Mouse (Mus musculus): Measurements from ENCODE around the gene Ggnbp2. TPM values are rescaled to one million over a fixed set of nuclear protein-coding genes. Genes with fewer than 3 reads are reported as not detected.

Ggnbp2 gene
- 70.9 and 74.4 TPM in 2 replicates for polyA plus RNA-seq (2015; fragmentation: Nextera tagmentation; extraction: Ambion mirVana)

DNA sequence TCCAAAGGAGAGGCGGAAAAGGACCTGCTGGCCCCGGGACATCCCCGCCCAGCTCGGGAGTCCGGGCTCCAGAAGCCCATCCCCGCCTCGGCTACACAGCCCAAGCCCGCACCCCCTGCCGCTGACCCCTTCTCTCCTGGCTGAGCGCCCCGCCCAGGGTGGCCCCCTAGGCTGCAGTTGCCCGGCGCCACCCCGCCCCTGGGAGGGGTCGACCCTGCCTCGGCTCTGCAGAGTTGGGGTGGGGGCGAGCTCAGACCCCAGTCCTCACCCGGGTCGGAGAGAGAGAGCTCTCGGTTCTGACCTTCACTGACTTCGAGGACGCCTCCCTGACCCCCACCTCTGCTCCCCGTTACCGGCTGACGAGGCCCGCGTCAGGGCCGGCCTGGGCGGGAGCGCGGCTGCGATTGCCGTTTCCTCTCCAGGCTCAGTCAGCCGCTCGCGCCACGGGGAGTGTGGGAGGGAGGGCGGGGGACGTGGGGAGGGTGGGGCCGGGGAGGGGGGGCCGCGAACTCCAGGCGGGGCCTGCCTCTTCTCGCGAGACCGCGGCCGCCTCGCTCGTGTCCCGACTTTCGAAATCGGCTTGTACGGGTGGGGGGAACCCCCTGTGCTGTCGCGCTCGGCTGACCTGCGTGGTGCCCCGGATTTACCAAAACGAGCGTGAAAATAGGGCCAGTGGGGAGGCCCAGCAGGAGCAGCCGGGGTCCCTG, at the start of gene Ggnbp2:
Gene Ggnbp2, minus strand, starts transcription at position 481 of the 707 bp plus-strand sequence.
- peak; percentile 90 for ATAC-seq (ENCODE audit: low FRiP score)
- H3K4me2 ChIP-seq, result peak within 1 kb of the TSS; percentile 91
- no peaks in the 10 kb centered on the region for H3K9me3 ChIP-seq
- under 1% methylated on average over 48 of the region's 62 CpGs for WGBS
- no peaks in the 10 kb centered on the region for H3K27me3 ChIP-seq
- H3K27ac ChIP-seq, result peak within 1 kb of the TSS; percentile 100
- H3K4me1 ChIP-seq (replicated peaks), result peaks cover 25% of the 10 kb centered on the region
- H3K36me3 ChIP-seq, result no peaks in the 10 kb centered on the region
- peak within 1 kb of the TSS; percentile 94 for H3K9ac ChIP-seq
- peak within 1 kb of the TSS; percentile 60 for H3K4me3 ChIP-seq

DNA sequence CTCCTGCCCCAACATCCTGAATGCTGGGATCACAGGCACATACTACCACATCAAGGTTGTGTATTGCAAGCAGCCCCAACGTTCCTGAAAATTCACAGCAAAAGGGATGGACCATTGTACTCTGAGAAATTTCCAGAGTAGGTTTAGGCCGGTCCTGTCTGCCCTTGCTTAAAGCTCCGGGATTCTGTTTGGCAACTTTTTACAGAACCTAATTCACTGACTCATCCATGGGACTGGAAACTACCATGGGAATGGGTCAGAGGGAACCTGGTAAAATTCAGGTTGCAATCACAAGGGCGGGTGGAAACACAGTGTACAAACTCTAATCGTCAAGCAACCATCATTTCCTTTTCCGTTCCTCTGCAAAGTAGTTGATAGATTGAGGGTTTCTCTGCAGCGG, 49.3 kb upstream of the Ggnbp2 start:
- ATAC-seq (ENCODE audit: low FRiP score), result no peak
- Histone ChIP-seq H3K36me3 (no peaks in the 10 kb centered on the region), H3K9me3 (no peaks in the 10 kb centered on the region), H3K27me3 (no peaks in the 10 kb centered on the region), H3K4me2 (no peak overlapping the region), H3K4me3 (no peak overlapping the region), H3K27ac (no peak overlapping the region), H3K4me1 (replicated peaks) (peaks cover 19% of the 10 kb centered on the region), H3K9ac (0 out of 2 replicates have a peak overlapping the region, but pooled peaks have one; percentile 19)
- 80% methylated on average over 7 of the region's 7 CpGs for WGBS

DNA sequence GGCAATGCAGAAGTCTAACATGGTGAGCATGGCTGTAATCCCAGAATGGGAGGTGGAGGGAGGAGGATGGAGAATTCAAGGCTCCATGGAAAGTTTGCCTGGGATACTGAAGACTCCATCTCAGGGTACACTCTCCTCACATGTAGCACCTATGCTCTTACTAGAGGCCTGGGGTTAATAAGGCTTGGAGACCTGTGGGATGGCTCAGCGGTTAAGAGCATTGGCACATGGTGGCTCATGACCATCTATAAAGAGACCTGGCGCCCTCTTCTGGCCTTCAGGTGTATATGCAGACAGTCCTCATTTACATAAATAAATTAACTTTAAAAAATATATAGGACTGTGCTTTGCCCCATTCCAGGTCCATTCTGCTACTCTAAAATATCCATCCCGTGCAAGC, 48.7 kb upstream of the Ggnbp2 start:
- 38% methylated on average over 3 of the region's 3 CpGs for WGBS
- ATAC-seq (ENCODE audit: low FRiP score), result no peak
- H3K27me3 ChIP-seq, result no peaks in the 10 kb centered on the region
- peaks cover 1% of the 10 kb centered on the region for H3K36me3 ChIP-seq
- no peak overlapping the region for H3K27ac ChIP-seq
- no peaks in the 10 kb centered on the region for H3K9me3 ChIP-seq
- H3K4me3 ChIP-seq, result no peak overlapping the region
- H3K4me2 ChIP-seq, result no peak overlapping the region
- peaks cover 26% of the 10 kb centered on the region for H3K4me1 ChIP-seq (replicated peaks)
- H3K9ac ChIP-seq, result no peak overlapping the region

GRCm38 (mm10) chr11:84918425-84918824, 47.8 kb upstream of the Ggnbp2 start:
- Histone ChIP-seq H3K27me3 (no peaks in the 10 kb centered on the region), H3K9ac (0 out of 2 replicates have a peak overlapping the region, but pooled peaks have one; percentile 13), H3K36me3 (peaks cover 10% of the 10 kb centered on the region), H3K4me2 (peak overlapping the region; percentile 39), H3K4me3 (no peak overlapping the region), H3K4me1 (replicated peaks) (peaks cover 32% of the 10 kb centered on the region), H3K9me3 (no peaks in the 10 kb centered on the region), H3K27ac (no peak overlapping the region)
- 4% methylated on average over 16 of the region's 16 CpGs for WGBS
- ATAC-seq (ENCODE audit: low FRiP score), result peak; percentile 67; the same call in 1 of the 2 replicates

- Histone ChIP-seq H3K36me3 (peaks cover 24% of the 10 kb centered on the region), H3K9ac (peak overlapping the region; percentile 85), H3K4me2 (peak overlapping the region; percentile 46), H3K4me3 (peak overlapping the region; percentile 79), H3K27me3 (no peaks in the 10 kb centered on the region), H3K9me3 (no peaks in the 10 kb centered on the region), H3K27ac (0 out of 2 replicates have a peak overlapping the region, but pooled peaks have one; percentile 8), H3K4me1 (replicated peaks) (peaks cover 32% of the 10 kb centered on the region)
- 64% methylated on average over 7 of the region's 7 CpGs for WGBS
- ATAC-seq (ENCODE audit: low FRiP score), result no peak
Observed at GRCm38 (mm10) chr11:84916703-84917300, 46.2 kb upstream of the Ggnbp2 start.

- H3K36me3 ChIP-seq, result peaks cover 28% of the 10 kb centered on the region
- WGBS, result 3% methylated on average over 34 of the region's 34 CpGs
- H3K9ac ChIP-seq, result peak within 1 kb of the TSS; percentile 85
- peak within 1 kb of the TSS; percentile 79 for H3K4me3 ChIP-seq
- H3K27me3 ChIP-seq, result no peaks in the 10 kb centered on the region
- H3K4me1 ChIP-seq (replicated peaks), result peaks cover 32% of the 10 kb centered on the region
- peak within 1 kb of the TSS; percentile 83 for H3K4me2 ChIP-seq
- H3K9me3 ChIP-seq, result no peaks in the 10 kb centered on the region
- ATAC-seq (ENCODE audit: low FRiP score), result peak; percentile 90
- peak within 1 kb of the TSS; percentile 49 for H3K27ac ChIP-seq
Observed at GRCm38 (mm10) chr11:84916053-84916702, 45.6 kb upstream of the Ggnbp2 start, which contains the start of gene Znhit3. Gene Znhit3 (minus strand): TSS chr11:84916366.

- no peak overlapping the region for H3K27ac ChIP-seq
- H3K4me1 ChIP-seq (replicated peaks), result peaks cover 32% of the 10 kb centered on the region
- WGBS, result 80% methylated on average over 5 of the region's 5 CpGs
- no peaks in the 10 kb centered on the region for H3K27me3 ChIP-seq
- H3K36me3 ChIP-seq, result peaks cover 41% of the 10 kb centered on the region
- no peak overlapping the region for H3K4me3 ChIP-seq
- H3K9me3 ChIP-seq, result no peaks in the 10 kb centered on the region
- no peak overlapping the region for H3K9ac ChIP-seq
- ATAC-seq (ENCODE audit: low FRiP score), result no peak
- no peak overlapping the region for H3K4me2 ChIP-seq
Observed at GRCm38 (mm10) chr11:84914673-84915072, 44.1 kb upstream of the Ggnbp2 start.

- no peak for ATAC-seq (ENCODE audit: low FRiP score)
Observed at GRCm38 (mm10) chr11:84910411-84910810, 39.8 kb upstream of the Ggnbp2 start.

DNA sequence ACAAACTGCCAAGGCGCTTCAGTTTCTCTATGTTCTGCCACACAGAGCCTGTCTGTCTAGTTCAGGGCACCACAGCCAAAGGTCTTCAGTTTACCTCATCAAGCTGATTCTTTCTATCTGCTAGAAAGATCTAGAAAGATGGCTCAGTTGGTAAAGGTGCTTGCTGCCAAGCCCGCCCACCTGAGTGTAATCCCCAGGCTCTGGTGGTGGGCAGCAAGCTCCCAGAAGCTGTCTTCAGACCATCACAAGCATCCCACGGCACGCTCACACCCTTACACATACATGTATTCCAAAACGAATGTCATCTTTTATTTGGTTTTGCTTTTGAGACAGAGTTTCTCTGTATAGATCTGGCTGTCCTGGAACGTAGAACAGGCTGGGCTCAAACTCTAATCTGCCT, 37.9 kb upstream of the Ggnbp2 start:
- no peak overlapping the region for H3K27ac ChIP-seq
- H3K9ac ChIP-seq, result no peak overlapping the region
- no peak overlapping the region for H3K4me3 ChIP-seq
- no peak for ATAC-seq (ENCODE audit: low FRiP score)
- H3K9me3 ChIP-seq, result no peaks in the 10 kb centered on the region
- H3K27me3 ChIP-seq, result no peaks in the 10 kb centered on the region
- no peak overlapping the region for H3K4me2 ChIP-seq
- 95% methylated on average over 6 of the region's 6 CpGs for WGBS
- no peaks in the 10 kb centered on the region for H3K4me1 ChIP-seq (replicated peaks)
- H3K36me3 ChIP-seq, result peaks cover 94% of the 10 kb centered on the region

More at GRCm38 (mm10) chr11:84910411-84910810, 39.8 kb upstream of the Ggnbp2 start:
- H3K4me1 ChIP-seq (replicated peaks), result peaks cover 18% of the 10 kb centered on the region
- H3K4me3 ChIP-seq, result no peak overlapping the region
- no peak overlapping the region for H3K27ac ChIP-seq
- WGBS, result 84% methylated on average over 4 of the region's 4 CpGs
- H3K36me3 ChIP-seq, result peaks cover 84% of the 10 kb centered on the region
- H3K4me2 ChIP-seq, result no peak overlapping the region
- H3K9ac ChIP-seq, result no peak overlapping the region
- no peaks in the 10 kb centered on the region for H3K27me3 ChIP-seq
- no peaks in the 10 kb centered on the region for H3K9me3 ChIP-seq

GRCm38 (mm10) chr11:84907081-84907480, 36.5 kb upstream of the Ggnbp2 start:
- Histone ChIP-seq H3K27me3 (no peaks in the 10 kb centered on the region), H3K4me2 (no peak overlapping the region), H3K36me3 (peaks cover 96% of the 10 kb centered on the region), H3K4me3 (no peak overlapping the region), H3K27ac (no peak overlapping the region), H3K4me1 (replicated peaks) (no peaks in the 10 kb centered on the region), H3K9me3 (no peaks in the 10 kb centered on the region), H3K9ac (0 out of 2 replicates have a peak overlapping the region, but pooled peaks have one; percentile 8)
- WGBS, result 85% methylated on average over 3 of the region's 3 CpGs
- no peak for ATAC-seq (ENCODE audit: low FRiP score)

DNA sequence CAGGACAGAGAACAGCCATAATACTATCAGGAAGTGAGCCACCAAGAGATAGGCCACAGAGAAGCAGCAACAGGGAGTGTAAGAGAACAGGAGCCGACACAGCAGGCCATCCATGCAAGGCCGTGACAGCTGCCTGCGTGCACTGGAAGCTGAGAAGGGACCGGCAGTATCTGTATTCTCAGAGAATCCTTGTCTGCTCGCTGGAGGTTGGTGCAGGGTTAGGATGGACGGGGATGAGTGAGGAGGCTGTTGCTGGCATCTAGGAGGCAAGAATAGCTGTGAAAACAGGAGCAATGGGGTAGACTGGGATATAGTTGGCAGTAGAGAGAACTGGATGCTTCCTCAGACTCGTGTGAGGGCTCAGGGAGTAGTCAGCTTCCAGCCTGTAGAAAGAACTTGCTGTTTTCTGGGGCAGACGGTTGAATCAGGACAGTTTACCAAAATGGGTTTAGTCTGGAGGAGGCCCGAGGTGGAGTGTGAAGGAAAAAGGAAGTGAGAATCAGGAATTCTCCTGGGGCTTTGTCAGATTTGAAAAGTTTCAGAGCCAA, 34.1 kb upstream of the Ggnbp2 start:
- Histone ChIP-seq H3K27me3 (no peaks in the 10 kb centered on the region), H3K4me1 (replicated peaks) (no peaks in the 10 kb centered on the region), H3K9ac (no peak overlapping the region), H3K36me3 (peaks cover 100% of the 10 kb centered on the region), H3K9me3 (no peaks in the 10 kb centered on the region), H3K27ac (no peak overlapping the region), H3K4me2 (no peak overlapping the region), H3K4me3 (no peak overlapping the region)
- no peak for ATAC-seq (ENCODE audit: low FRiP score)
- WGBS, result 91% methylated on average over 9 of the region's 9 CpGs

GRCm38 (mm10) chr11:84893113-84893512, 22.5 kb upstream of the Ggnbp2 start:
- H3K9ac ChIP-seq, result no peak overlapping the region
- no peaks in the 10 kb centered on the region for H3K4me1 ChIP-seq (replicated peaks)
- no peak overlapping the region for H3K27ac ChIP-seq
- no peak for ATAC-seq (ENCODE audit: low FRiP score)
- peaks cover 82% of the 10 kb centered on the region for H3K36me3 ChIP-seq
- H3K4me3 ChIP-seq, result no peak overlapping the region
- WGBS, result 94% methylated on average over 15 of the region's 15 CpGs
- no peaks in the 10 kb centered on the region for H3K9me3 ChIP-seq
- H3K27me3 ChIP-seq, result no peaks in the 10 kb centered on the region
- no peak overlapping the region for H3K4me2 ChIP-seq

Data from hindbrain, embryonic 13.5 days (tissue).